Mouse (Mus musculus) megakaryocyte, embryonic 14.5 days (primary cell): Measurements from ENCODE around the gene Mfsd4a. TPM values are rescaled to one million over a fixed set of nuclear protein-coding genes. Genes with fewer than 3 reads are reported as not detected.

Experiments
- H3K27me3 ChIP-seq: replicated peaks from 2 replicates; pipeline ENCODE3; 2012; ENCODE audit warnings: inconsistent platforms
- H3K36me3 ChIP-seq: replicated peaks from 2 replicates; pipeline ENCODE3; 2012; ENCODE audit warnings: low read length, inconsistent platforms, mixed read lengths
- H3K4me1 ChIP-seq: 2 replicates; pipeline ENCODE4 v1.6.1; 2012; ENCODE audit warnings: inconsistent platforms
- H3K4me3 ChIP-seq: replicated peaks from 2 replicates; pipeline ENCODE3; 2012; ENCODE audit warnings: moderate library complexity, mild to moderate bottlenecking, inconsistent platforms
- H3K9me3 ChIP-seq: 2 replicates; pipeline ENCODE4 v1.6.1; 2012; ENCODE audit warnings: inconsistent platforms
- FLI1 ChIP-seq: IDR thresholded peaks from 2 replicates; pipeline ENCODE4 v1.6.1; 2012; ENCODE audit warnings: low read length, inconsistent platforms, mixed read lengths
- GATA1 ChIP-seq: IDR thresholded peaks from 3 replicates; pipeline ENCODE4 v1.6.1; 2012; ENCODE audit warnings: mixed read lengths, low read length, inconsistent platforms, borderline replicate concordance
- polyA plus RNA-seq: library from polyadenylated mRNA; stranded (reverse); fragments of >175 nt; gene quantifications from 2 replicates; pipeline ENCODE4 v1.2.3, GENCODE M21; 2012; ENCODE audit warnings: low replicate concordance; ENCODE audit not compliant: insufficient read depth

Mfsd4a gene
- polyA plus RNA-seq, 1 experiment: not detected

- TF ChIP-seq GATA1 (no peak), FLI1 (no peak)
- Histone ChIP-seq H3K4me3 (peak overlapping the region; percentile 21), H3K9me3 (no peaks in the 10 kb centered on the region), H3K27me3 (peaks cover 7% of the 10 kb centered on the region), H3K36me3 (peaks cover 2% of the 10 kb centered on the region), H3K4me1 (peaks cover 32% of the 10 kb centered on the region)
Observed at GRCm38 (mm10) chr1:132046143-132046735, 21.6 kb downstream of the Mfsd4a start.

GRCm38 (mm10) chr1:132043759-132044158 lies 24.1 kb downstream of the Mfsd4a start:
- TF ChIP-seq FLI1: no peak
- TF ChIP-seq GATA1: no peak
- H3K36me3 ChIP-seq: peaks cover 10% of the 10 kb centered on the region
- H3K27me3 ChIP-seq: peaks cover 4% of the 10 kb centered on the region
- H3K4me1 ChIP-seq: peaks cover 34% of the 10 kb centered on the region
- no peaks in the 10 kb centered on the region for H3K9me3 ChIP-seq
- no peak overlapping the region for H3K4me3 ChIP-seq

GRCm38 (mm10) chr1:132040201-132040621 lies 27.7 kb downstream of the Mfsd4a start:
- peaks cover 4% of the 10 kb centered on the region for H3K27me3 ChIP-seq
- TF ChIP-seq FLI1 (no peak), GATA1 (no peak)
- H3K9me3 ChIP-seq: no peaks in the 10 kb centered on the region
- H3K36me3 ChIP-seq: peaks cover 29% of the 10 kb centered on the region
- no peak overlapping the region for H3K4me3 ChIP-seq
- H3K4me1 ChIP-seq: peaks cover 21% of the 10 kb centered on the region

- Histone ChIP-seq H3K9me3 (no peaks in the 10 kb centered on the region), H3K36me3 (peaks cover 44% of the 10 kb centered on the region), H3K27me3 (peaks cover 4% of the 10 kb centered on the region), H3K4me1 (peaks cover 14% of the 10 kb centered on the region), H3K4me3 (no peak overlapping the region)
- TF ChIP-seq FLI1 (no peak), GATA1 (no peak)
Observed at GRCm38 (mm10) chr1:132038753-132039152, 29.1 kb downstream of the Mfsd4a start.

- Histone ChIP-seq H3K27me3 (peaks cover 2% of the 10 kb centered on the region), H3K4me1 (peaks cover 16% of the 10 kb centered on the region), H3K9me3 (no peaks in the 10 kb centered on the region), H3K36me3 (peaks cover 54% of the 10 kb centered on the region), H3K4me3 (no peak overlapping the region)
- no peak for TF ChIP-seq GATA1
- no peak for TF ChIP-seq FLI1
Observed at GRCm38 (mm10) chr1:132037746-132038145, 30.1 kb downstream of the Mfsd4a start.

GRCm38 (mm10) chr1:132032172-132032571 lies 35.7 kb downstream of the Mfsd4a start:
- Histone ChIP-seq H3K9me3 (no peaks in the 10 kb centered on the region), H3K4me3 (no peak overlapping the region), H3K36me3 (peaks cover 89% of the 10 kb centered on the region), H3K27me3 (no peaks in the 10 kb centered on the region), H3K4me1 (peaks cover 36% of the 10 kb centered on the region)
- TF ChIP-seq FLI1: no peak
- no peak for TF ChIP-seq GATA1

- no peak overlapping the region for H3K4me3 ChIP-seq
- H3K36me3 ChIP-seq: peaks cover 96% of the 10 kb centered on the region
- TF ChIP-seq GATA1 (no peak), FLI1 (no peak)
- H3K27me3 ChIP-seq: no peaks in the 10 kb centered on the region
- peaks cover 44% of the 10 kb centered on the region for H3K4me1 ChIP-seq
- no peaks in the 10 kb centered on the region for H3K9me3 ChIP-seq
Observed at GRCm38 (mm10) chr1:132030574-132030973, 37.3 kb downstream of the Mfsd4a start.

- peaks cover 54% of the 10 kb centered on the region for H3K4me1 ChIP-seq
- H3K36me3 ChIP-seq: peaks cover 96% of the 10 kb centered on the region
- H3K27me3 ChIP-seq: no peaks in the 10 kb centered on the region
Observed at GRCm38 (mm10) chr1:132028413-132028812, 39.4 kb downstream of the Mfsd4a start.

GRCm38 (mm10) chr1:132027978-132028377 lies 39.9 kb downstream of the Mfsd4a start:
- Histone ChIP-seq H3K4me1 (peaks cover 54% of the 10 kb centered on the region), H3K4me3 (no peak overlapping the region), H3K36me3 (peaks cover 96% of the 10 kb centered on the region), H3K27me3 (no peaks in the 10 kb centered on the region), H3K9me3 (no peaks in the 10 kb centered on the region)
- TF ChIP-seq GATA1 (no peak), FLI1 (no peak)

More at GRCm38 (mm10) chr1:132028413-132028812, 39.4 kb downstream of the Mfsd4a start:
- no peaks in the 10 kb centered on the region for H3K9me3 ChIP-seq
- no peak for TF ChIP-seq GATA1
- no peak for TF ChIP-seq FLI1
- no peak overlapping the region for H3K4me3 ChIP-seq

GRCm38 (mm10) chr1:132026925-132027646 lies 40.8 kb downstream of the Mfsd4a start:
- H3K4me3 ChIP-seq: no peak overlapping the region
- H3K27me3 ChIP-seq: no peaks in the 10 kb centered on the region
- peaks cover 54% of the 10 kb centered on the region for H3K4me1 ChIP-seq
- TF ChIP-seq GATA1: no peak
- no peak for TF ChIP-seq FLI1
- no peaks in the 10 kb centered on the region for H3K9me3 ChIP-seq
- peaks cover 96% of the 10 kb centered on the region for H3K36me3 ChIP-seq
